Mouse (Mus musculus) cortical plate, adult 2 months (tissue): ENCODE results near the gene Acp7. TPM values are rescaled to one million over a fixed set of nuclear protein-coding genes. Genes with fewer than 3 reads are reported as not detected.
"Not testable (repeated sequence)": the region's sequence is repeated elsewhere in the genome, so short reads cannot be mapped to it uniquely, and the experiment has no call there.

Experiments
- H3K27ac ChIP-seq: fragments of 200-500 bp; 2 replicates; pipeline ENCODE4 v1.5.1; 2012; ENCODE audit warnings: low read length, control low read depth, inconsistent platforms; ENCODE audit not compliant: insufficient read depth
- H3K4me1 ChIP-seq: fragments of 200-500 bp; 2 replicates; pipeline ENCODE4 v1.6.1; 2011; ENCODE audit warnings: low read length; ENCODE audit not compliant: control insufficient read depth, insufficient read depth
- H3K4me3 ChIP-seq: fragments of 200-500 bp; 2 replicates; pipeline ENCODE4 v1.5.1; 2011; ENCODE audit warnings: mild to moderate bottlenecking, low read length, control low read depth; ENCODE audit not compliant: insufficient read depth
- CTCF ChIP-seq: fragments of 200-500 bp; IDR thresholded peaks from 2 replicates; pipeline ENCODE4 v1.5.1; 2011; ENCODE audit warnings: mild to moderate bottlenecking, control low read depth, low read length; ENCODE audit not compliant: insufficient read depth; ENCODE audit errors: extremely low read depth
- POLR2A ChIP-seq: fragments of 200-500 bp; IDR thresholded peaks from 2 replicates; pipeline ENCODE4 v1.6.1; 2011; ENCODE audit warnings: mild to moderate bottlenecking, low read length, control low read depth; ENCODE audit not compliant: insufficient read depth; ENCODE audit errors: extremely low read depth
- polyA plus RNA-seq: library from polyadenylated mRNA; depleted of rRNA; stranded (reverse); fragments of >200 nt; gene quantifications from 2 replicates; pipeline ENCODE4 v1.2.3, GENCODE M21; 2012

Acp7 gene
- polyA plus RNA-seq, 1 experiment, result 1.3 TPM

- not testable (repeated sequence) for H3K4me3 ChIP-seq, H3K27ac ChIP-seq, H3K4me1 ChIP-seq
- 0 out of 2 replicates have a peak, but pooled peaks have one; percentile 11 for TF ChIP-seq CTCF
Observed at GRCm38 (mm10) chr7:28603788-28604187, 27.3 kb downstream of the Acp7 start.

DNA sequence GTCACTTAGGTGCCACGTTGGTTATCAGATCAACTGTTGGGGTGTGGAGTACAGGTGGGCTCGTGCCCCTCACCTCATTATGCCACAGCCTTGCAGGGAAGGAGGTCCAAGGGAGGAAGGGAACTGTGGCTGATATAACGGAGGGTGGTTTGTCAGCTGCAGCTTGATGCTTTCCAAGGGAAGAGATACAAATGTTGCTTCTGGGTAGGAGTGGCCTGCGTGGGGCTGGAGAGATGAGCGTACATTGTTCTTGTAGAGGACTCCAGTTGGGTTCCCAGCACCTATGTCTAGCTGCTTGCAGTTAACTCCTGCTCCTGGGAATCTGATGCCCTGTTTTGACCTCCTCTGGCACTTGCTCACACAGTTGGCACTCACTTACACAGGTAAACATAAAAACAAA is 28.0 kb downstream of the Acp7 start:
- Histone ChIP-seq H3K4me1 (no peaks in the 10 kb centered on the region), H3K4me3 (no peak overlapping the region), H3K27ac (no peak overlapping the region)
- no peak for TF ChIP-seq POLR2A

- H3K27ac ChIP-seq, result no peak overlapping the region
Observed at GRCm38 (mm10) chr7:28601668-28602067, 29.5 kb downstream of the Acp7 start.

DNA sequence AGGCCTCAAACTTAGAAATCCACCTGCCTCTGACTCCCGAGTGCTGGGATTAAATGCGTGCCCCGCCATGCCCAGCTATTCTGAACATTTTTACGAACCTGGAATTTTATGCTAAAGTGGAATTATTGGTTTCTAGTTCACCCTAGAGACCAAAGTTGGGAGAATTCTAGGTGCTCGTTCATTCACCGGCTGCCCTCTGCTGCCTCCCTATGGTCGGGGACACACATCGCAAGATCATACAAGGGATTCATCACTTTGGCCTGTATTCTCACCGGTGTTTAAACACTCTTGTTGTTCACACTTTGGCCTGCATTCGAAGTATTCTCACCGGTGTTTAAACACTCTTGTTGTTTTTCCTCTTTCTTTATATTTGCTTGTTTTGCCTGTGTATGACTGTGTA is 30.1 kb downstream of the Acp7 start:
- Histone ChIP-seq H3K4me3 (no peak overlapping the region), H3K27ac (no peak overlapping the region), H3K4me1 (0 out of 2 replicates have a peak, but pooled peaks cover 2% of the 10 kb centered on the region)
- no peak for TF ChIP-seq POLR2A
- peak; percentile 94 for TF ChIP-seq CTCF

More at GRCm38 (mm10) chr7:28601668-28602067, 29.5 kb downstream of the Acp7 start:
- no peak for TF ChIP-seq POLR2A
- peak; percentile 70; the same call in 1 of the 2 replicates for TF ChIP-seq CTCF
- Histone ChIP-seq H3K4me3 (no peak overlapping the region), H3K4me1 (0 out of 2 replicates have a peak, but pooled peaks cover 2% of the 10 kb centered on the region)

- H3K4me3 ChIP-seq, result no peak overlapping the region
- TF ChIP-seq POLR2A (no peak), CTCF (no peak)
- H3K27ac ChIP-seq, result no peak overlapping the region
- 0 out of 2 replicates have a peak, but pooled peaks cover 2% of the 10 kb centered on the region for H3K4me1 ChIP-seq
Observed at GRCm38 (mm10) chr7:28598951-28599350, 32.2 kb downstream of the Acp7 start.

DNA sequence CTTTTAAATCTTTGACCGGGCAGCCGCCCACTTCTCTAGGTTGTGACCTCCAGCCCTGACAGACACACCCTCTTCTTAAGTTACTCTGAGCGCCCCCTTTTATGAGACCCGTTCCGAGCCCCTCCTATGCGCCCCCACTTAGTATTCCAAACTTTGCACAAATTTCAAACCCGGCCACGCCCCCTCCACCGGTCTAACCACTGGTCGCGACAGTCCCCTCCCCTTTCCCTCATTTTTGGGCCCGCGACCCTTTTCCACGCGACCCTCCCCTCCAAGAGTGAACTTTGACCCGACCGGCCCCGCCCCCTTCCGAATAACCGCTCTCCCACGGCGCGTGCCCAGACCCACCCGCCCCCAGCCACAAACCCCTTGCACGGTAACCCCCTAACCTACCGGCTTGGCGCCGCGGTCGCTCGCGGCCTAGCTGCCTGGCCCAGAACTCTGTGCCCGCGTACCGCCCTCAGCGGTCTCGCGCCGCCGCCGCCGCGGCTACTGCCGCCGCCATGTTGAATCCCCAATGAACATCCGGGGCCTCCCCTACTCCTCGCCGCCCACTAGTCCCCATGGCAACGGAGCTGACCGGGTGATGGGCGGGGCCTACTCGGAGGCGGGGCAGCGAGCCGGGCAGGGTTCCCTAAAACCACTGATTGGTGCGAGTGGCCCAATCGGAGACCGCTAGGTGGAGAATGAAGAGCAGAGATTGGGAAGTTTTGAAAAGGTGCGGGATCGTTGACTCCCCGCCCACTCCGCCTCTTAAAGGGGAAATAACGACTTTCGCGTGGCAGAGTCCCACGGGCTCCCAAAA is 33.3 kb downstream of the Acp7 start, which contains the start of the genes Samd4b and Pak4:
Samd4b (minus strand) TSS at position 503 of the 805 bp plus-strand sequence.
Pak4 (minus strand) TSS at position 544 of the 805 bp plus-strand sequence.
- Histone ChIP-seq H3K27ac (no peak within 1 kb of the TSS), H3K4me3 (peak within 1 kb of the TSS; percentile 64), H3K4me1 (0 out of 2 replicates have a peak, but pooled peaks cover 2% of the 10 kb centered on the region)
- TF ChIP-seq CTCF (no peak), POLR2A (no peak)

DNA sequence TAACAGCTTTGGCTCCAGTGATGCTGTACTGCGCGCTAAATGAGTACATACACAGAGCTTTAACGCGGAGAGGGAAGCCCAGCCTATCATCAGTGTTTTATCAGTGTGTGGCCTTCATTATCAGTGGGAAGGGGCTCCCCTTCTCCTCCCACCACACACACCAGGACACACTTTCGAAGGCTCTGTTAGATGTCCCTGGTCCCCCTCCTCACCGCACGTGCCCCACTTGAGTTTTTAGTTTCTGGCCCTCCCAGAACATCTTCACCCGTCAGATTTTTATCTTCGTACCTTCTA is 33.9 kb downstream of the Acp7 start:
- no peak overlapping the region for H3K27ac ChIP-seq
- 0 out of 2 replicates have a peak, but pooled peaks cover 2% of the 10 kb centered on the region for H3K4me1 ChIP-seq
- TF ChIP-seq POLR2A (no peak), CTCF (no peak)
- peak overlapping the region; percentile 64 for H3K4me3 ChIP-seq

DNA sequence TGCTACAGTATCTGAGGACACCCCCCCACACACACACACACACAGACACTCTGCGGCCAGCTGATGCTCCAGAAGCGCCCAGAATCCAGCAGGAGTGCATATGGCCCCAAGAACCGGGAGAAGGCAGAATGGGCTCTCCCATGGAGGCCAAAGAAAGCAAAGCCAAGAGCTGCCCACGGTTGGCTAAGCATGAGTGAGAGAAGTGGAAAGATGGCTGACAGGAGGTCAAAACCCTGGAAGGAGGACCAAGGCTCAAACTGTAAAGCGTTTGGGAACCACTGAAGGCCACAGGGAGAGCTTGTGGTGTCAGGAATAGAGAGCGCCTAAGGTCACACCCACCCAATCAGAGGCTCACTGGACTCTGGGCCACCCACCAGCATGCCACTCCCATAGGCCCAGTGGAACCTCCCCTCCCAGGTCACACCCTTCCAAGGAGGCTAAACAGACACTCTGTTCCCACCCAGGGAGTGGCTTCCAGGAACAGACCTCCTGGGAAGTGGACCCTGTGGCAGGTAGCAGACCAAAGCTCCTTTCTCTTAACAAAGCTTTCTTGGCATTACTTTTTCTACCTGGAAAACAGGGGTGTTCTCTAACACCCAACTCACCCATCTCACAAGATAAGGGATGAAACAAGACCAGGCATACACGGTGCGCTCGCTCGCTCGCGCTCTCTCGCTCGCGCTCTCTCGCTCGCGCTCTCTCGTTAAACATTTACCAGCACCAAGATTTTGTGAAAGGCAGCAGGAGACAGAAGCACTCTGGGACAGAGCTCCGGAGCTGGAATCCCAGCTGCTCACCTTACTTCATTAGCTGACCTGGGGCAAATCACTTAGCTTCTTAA is 34.5 kb downstream of the Acp7 start:
- no peak overlapping the region; the same call in 1 of the 2 replicates for H3K27ac ChIP-seq
- TF ChIP-seq CTCF, result no peak
- no peak for TF ChIP-seq POLR2A
- peak overlapping the region; percentile 64 for H3K4me3 ChIP-seq
- H3K4me1 ChIP-seq, result 0 out of 2 replicates have a peak, but pooled peaks cover 2% of the 10 kb centered on the region

DNA sequence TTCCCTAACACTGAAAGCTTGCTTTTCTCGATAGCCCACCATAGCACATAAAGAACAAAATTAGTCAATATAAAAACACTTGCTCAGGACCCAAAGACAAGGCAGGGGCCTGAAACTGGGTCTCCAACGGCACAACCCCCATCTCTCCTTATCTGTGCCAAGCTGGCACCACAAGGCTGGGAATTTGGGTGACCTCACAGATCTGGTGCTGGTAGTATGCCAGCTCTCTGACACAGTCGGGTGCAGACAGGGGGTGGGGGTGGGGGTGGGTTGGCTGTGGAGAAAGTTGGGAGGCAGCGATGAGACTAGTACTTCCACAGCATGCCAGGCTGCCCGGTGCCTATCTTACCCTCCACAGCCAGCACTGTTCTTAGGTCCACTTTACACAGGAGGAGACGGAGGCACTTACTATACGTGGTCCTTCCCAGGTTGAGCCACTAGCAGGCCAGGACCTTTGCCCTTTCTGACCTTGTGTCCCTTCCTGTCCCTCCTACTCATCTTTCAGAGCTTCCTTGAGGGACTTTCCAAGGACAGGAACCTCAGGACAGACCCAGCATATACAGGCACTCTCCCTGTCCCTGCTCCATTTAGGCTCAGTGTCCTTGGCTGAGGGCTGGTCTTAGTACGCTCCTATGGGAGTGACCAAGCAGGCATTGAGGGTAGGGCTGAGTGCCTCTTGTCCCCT is 35.2 kb downstream of the Acp7 start:
- TF ChIP-seq CTCF (no peak), POLR2A (no peak)
- H3K27ac ChIP-seq, result no peak overlapping the region; the same call in 1 of the 2 replicates
- H3K4me3 ChIP-seq, result no peak overlapping the region; the same call in 1 of the 2 replicates
- H3K4me1 ChIP-seq, result 0 out of 2 replicates have a peak, but pooled peaks cover 2% of the 10 kb centered on the region
